Mouse (Mus musculus): ENCODE measurements at regions not wholly inside any gene's neighbourhood (a gene's known extent, or its start where the extent isn't known, plus 50 kb on each side); places are given as distances from the start of the nearest gene placed in this dataset.

DNA sequence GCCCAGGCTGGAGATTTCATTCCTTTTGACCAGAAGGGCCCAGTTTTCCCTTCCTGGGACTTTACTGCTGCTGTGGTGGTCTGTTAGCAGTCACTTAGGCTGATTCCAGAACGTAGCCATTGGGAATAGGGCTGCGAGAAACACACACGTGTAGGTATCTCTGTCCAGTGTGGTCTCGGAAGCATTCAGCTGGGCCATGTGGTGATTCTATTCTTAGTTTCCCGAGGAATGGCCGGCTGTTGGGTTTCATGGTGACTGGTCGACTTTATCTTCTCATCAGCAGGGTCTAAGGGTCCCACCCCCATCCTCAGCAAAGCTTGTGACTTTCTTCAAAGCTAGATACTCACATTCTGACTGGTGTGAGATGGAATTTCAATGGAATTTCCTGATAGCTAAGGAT is 59.2 kb upstream of the Tmpo start:
- Histone ChIP-seq H3K4me2 (replicated peaks) (no peak overlapping the region), H3K9ac (no peak overlapping the region), H3K4me3 (no peak overlapping the region), H3K36me3 (no peaks in the 10 kb centered on the region), H3K4me1 (peaks cover 76% of the 10 kb centered on the region), H3K27me3 (no peaks in the 10 kb centered on the region), H3K9me3 (no peaks in the 10 kb centered on the region), H3K27ac (peak overlapping the region; percentile 75)
- no peak for ATAC-seq (ENCODE audit: low FRiP score, low read depth)
- 54% methylated on average over 7 of the region's 7 CpGs for WGBS

DNA sequence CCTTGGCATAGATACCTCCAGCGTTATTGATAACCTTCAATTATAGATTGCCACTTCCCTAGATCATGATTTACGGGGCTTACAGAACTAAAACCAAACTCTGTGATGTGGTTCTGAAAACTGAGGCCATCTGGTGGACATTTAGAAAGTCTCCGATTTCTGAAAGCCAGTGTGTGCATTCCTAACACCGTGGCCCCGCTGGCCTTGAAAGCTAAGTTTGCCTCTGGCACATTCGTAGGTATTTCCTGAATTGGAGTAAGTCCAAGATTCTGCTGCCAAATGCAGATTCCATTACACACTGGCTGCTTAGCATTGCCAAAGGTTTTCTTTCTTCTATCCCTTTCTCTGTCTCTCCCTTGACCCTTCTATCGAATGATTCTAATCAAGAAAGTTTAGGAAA is 55.7 kb upstream of the Tmpo start:
- H3K4me3 ChIP-seq: no peak overlapping the region
- no peaks in the 10 kb centered on the region for H3K36me3 ChIP-seq
- peaks cover 60% of the 10 kb centered on the region for H3K4me1 ChIP-seq
- H3K27ac ChIP-seq: peak overlapping the region; percentile 82
- WGBS: 9% methylated on average over 7 of the region's 7 CpGs
- H3K27me3 ChIP-seq: no peaks in the 10 kb centered on the region
- no peak overlapping the region for H3K9ac ChIP-seq
- H3K4me2 ChIP-seq (replicated peaks): peak overlapping the region; percentile 28; the same call in 1 of the 2 replicates
- ATAC-seq (ENCODE audit: low FRiP score, low read depth): peak; percentile 16; the same call in 1 of the 2 replicates
- H3K9me3 ChIP-seq: no peaks in the 10 kb centered on the region

DNA sequence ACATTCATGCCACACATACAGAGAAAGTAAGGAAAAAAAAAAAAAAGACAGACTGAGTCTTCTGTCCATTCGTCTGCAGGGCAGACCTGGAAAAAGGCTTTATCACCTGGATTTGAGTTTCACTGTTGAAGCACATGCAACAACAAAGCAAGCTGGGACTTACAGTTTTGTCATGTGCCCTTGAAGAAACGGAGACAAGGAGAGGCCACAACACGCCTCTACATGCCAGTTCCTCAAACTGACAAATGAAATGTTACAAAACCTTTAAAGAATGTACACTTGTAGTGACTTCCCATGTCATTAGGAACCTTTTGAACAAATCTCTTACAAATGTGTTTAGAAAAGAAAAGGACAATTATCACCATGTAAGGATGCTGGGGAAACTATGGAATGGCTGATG is 53.6 kb upstream of the Tmpo start:
- Histone ChIP-seq H3K9me3 (no peaks in the 10 kb centered on the region), H3K4me1 (peaks cover 51% of the 10 kb centered on the region), H3K27ac (no peak overlapping the region; the same call in 1 of the 2 replicates), H3K4me2 (replicated peaks) (no peak overlapping the region), H3K4me3 (no peak overlapping the region), H3K27me3 (no peaks in the 10 kb centered on the region), H3K9ac (no peak overlapping the region), H3K36me3 (no peaks in the 10 kb centered on the region)
- no peak for ATAC-seq (ENCODE audit: low FRiP score, low read depth)
- WGBS: 70% methylated on average over 3 of the region's 3 CpGs

Measured in limb, embryonic 13.5 days (tissue).